Mouse (Mus musculus): ENCODE data around the gene Arhgap23. TPM values are rescaled to one million over a fixed set of nuclear protein-coding genes. Genes with fewer than 3 reads are reported as not detected.
A peak's percentile ranks its signal among the peaks of the same experiment; 100 is the strongest.

Arhgap23 gene
- total and polyA plus RNA-seq, 3 experiments = 1.2 to 5.6 (median 4.2) TPM

DNA sequence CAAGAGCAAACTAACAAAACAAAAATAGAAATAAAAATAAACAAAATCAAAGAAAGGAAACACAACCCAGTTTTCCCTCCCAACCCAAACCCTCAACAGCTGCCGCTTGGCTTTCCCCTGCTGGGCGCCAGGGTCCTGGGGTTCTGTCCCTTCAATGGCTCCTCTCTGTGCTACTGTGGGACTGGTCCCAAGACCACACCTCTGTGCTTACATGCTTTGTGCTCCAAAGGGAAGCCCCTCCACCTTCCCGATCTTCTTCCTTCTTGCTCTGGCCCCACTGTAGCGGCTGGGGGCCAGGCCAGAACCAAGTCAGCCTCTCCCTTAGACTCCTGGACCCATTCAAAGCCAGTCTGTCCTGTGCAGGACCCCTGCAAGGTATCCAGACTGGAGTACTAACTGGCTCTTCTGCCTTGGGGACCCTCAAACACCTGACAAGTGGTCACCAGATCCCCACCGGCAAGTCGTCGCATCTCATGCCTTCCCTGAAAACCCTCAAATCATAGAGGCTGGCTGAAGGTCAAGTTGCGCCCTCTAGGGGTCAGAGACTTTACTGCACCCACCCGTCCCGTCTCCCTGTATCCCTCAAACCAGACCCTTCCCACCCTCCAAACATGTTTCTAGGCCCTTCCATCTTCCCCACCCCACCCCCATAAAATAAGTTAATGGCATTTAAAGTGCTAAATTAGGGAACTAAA, 95.8 kb downstream of the Arhgap23 start (continued):
- no peak for TF ChIP-seq EP300 (IDR thresholded peaks at IDR 0.05; ENCODE audit: low read length)
- TF ChIP-seq ZC3H11A (IDR thresholded peaks at IDR 0.05; ENCODE audit: low read depth, low read length) = no peak
- no peak for TF ChIP-seq MEF2A (IDR thresholded peaks at IDR 0.05; ENCODE audit: borderline replicate concordance, low read depth, low read length)
- TF ChIP-seq IRF4 (IDR thresholded peaks at IDR 0.05; ENCODE audit: low read depth, low read length) = peak; percentile 31; the same call in 1 of the 2 replicates
- no peak for TF ChIP-seq ZKSCAN1 (IDR thresholded peaks at IDR 0.05; ENCODE audit: borderline replicate concordance, low read depth, low read length)
- TF ChIP-seq SMC3 (IDR thresholded peaks at IDR 0.05; ENCODE audit: low read depth, low read length) = peak; percentile 57
- no peak for TF ChIP-seq POLR2A (IDR thresholded peaks at IDR 0.05; ENCODE audit: low read depth, low read length)
- no peak for TF ChIP-seq BHLHE40 (IDR thresholded peaks at IDR 0.05; ENCODE audit: low read depth, low read length)
- no peak for TF ChIP-seq POLR2AphosphoS2 (IDR thresholded peaks at IDR 0.05; ENCODE audit: low read depth, low read length)
- no peak for TF ChIP-seq GABPA (IDR thresholded peaks at IDR 0.05; ENCODE audit: insufficient replicate concordance, low read depth, low read length)
- TF ChIP-seq USF2 (conservative IDR thresholded peaks at IDR 0.05; ENCODE audit: low read depth, low read length) = no peak
- TF ChIP-seq HCFC1 (IDR thresholded peaks at IDR 0.05; ENCODE audit: low read depth, low read length) = no peak
- TF ChIP-seq UBTF (IDR thresholded peaks at IDR 0.05; ENCODE audit: low read depth, low read length) = no peak
- no peak for TF ChIP-seq TCF12 (IDR thresholded peaks at IDR 0.05; ENCODE audit: low read depth, low read length)
- no peak for TF ChIP-seq PAX5 (IDR thresholded peaks at IDR 0.05; ENCODE audit: low read length)
- no peak for TF ChIP-seq MAZ (IDR thresholded peaks at IDR 0.05; ENCODE audit: low read depth, low read length)

DNA sequence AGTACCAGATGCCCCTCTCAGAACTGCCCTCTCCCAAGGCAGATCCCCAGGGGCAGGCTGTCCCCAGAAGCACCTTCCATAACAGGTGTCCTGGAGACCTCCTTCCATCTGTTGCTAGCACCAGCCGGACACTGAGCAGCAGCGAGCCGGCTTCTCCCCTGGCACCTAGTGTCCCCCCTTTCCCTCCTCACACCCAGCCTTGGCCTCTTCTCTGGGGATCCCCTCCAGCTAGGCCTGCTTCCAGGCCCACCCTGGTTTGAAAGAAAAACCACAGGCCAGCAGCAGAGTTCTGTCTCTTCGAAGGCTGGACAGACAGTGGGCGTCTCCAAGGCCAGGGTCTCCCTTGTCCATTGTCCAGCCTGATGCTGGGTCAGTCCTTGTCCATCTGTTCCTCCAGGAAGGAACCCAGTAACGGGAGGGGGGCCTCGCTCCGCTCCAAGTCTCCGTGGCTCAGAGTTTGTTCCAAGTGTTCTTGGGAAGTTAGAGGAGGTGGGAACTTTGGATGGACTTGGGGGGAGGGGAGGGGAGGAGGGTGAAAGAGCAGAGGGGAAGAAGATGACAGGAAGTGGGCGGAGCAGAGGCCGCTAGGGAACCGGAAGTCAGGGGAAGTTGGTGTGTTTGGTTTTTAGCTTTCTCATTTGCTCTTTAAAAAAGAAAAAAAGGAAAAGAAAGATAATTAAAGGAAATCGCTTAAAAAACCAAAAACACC, 96.5 kb downstream of the Arhgap23 start:
- DNase-seq (ENCODE audit: extremely low read depth) = peak; percentile 89
- peak overlapping the region; percentile 49 for H3K27ac ChIP-seq (ENCODE audit: insufficient read depth, low read depth)

More for the DNA sequence above, 96.5 kb downstream of the Arhgap23 start:
- in situ Hi-C loops (cut with MboI; ENCODE audit: low pct_ligation_motif_present, low pct_unique_long_range_greater_than_20kb, low sequenced_read_pairs) = no loop called here
- no peaks in the 10 kb centered on the region for H3K79me2 ChIP-seq (replicated peaks; ENCODE audit: control insufficient read depth, extremely low read depth, insufficient read depth, poor library complexity, severe bottlenecking)
- no peak overlapping the region for H3K9ac ChIP-seq (ENCODE audit: insufficient read depth, low read depth)
- H3K4me3 ChIP-seq (replicated peaks in 1 of 3; ENCODE audit: low read depth in 2 of 3, low read length in 2 of 3, poor library complexity in 1 of 3) = peak overlapping the region; percentile 28 to 62 (median 35)
- H3K4me1 ChIP-seq (ENCODE audit: control insufficient read depth in 1 of 2, insufficient read depth in 2 of 2) = peaks cover 23 to 46% of the 10 kb centered on the region in 2 experiments
- no peaks in the 10 kb centered on the region for H3K36me3 ChIP-seq (replicated peaks in 1 of 2; ENCODE audit: control insufficient read depth in 1 of 2, insufficient read depth in 1 of 2, low read length in 1 of 2)
- TF ChIP-seq MAFK (IDR thresholded peaks at IDR 0.05; ENCODE audit: insufficient replicate concordance, low read length) (no peak), ELF1 (IDR thresholded peaks at IDR 0.05; ENCODE audit: low read depth, low read length) (peak; percentile 81), HCFC1 (IDR thresholded peaks at IDR 0.05; ENCODE audit: low read depth, low read length) (peak; percentile 63), SMC3 (IDR thresholded peaks at IDR 0.05; ENCODE audit: low read depth, low read length) (no peak), PAX5 (IDR thresholded peaks at IDR 0.05; ENCODE audit: low read length) (no peak), KAT2A (IDR thresholded peaks at IDR 0.05; ENCODE audit: insufficient replicate concordance, low read length) (0 out of 2 replicates have a peak, but pooled peaks have one; percentile 13), MAZ (IDR thresholded peaks at IDR 0.05; ENCODE audit: low read depth, low read length) (0 out of 2 replicates have a peak, but pooled peaks have one; percentile 17), JUN (IDR thresholded peaks at IDR 0.05; ENCODE audit: insufficient read depth, low read depth, low read length) (no peak), CHD1 (IDR thresholded peaks at IDR 0.05; ENCODE audit: low read depth, low read length) (0 out of 2 replicates have a peak, but pooled peaks have one; percentile 58), CHD2 (IDR thresholded peaks at IDR 0.05; ENCODE audit: low read length) (peak; percentile 65), POLR2A (IDR thresholded peaks at IDR 0.05; ENCODE audit: low read depth, low read length) (peak; percentile 29; the same call in 1 of the 2 replicates), TBP (conservative IDR thresholded peaks at IDR 0.05; ENCODE audit: low read depth, low read length) (peak; percentile 60; the same call in 1 of the 2 replicates), GABPA (IDR thresholded peaks at IDR 0.05; ENCODE audit: insufficient replicate concordance, low read depth, low read length) (no peak), TCF12 (IDR thresholded peaks at IDR 0.05; ENCODE audit: low read depth, low read length) (peak; percentile 37; the same call in 1 of the 2 replicates), EP300 (IDR thresholded peaks at IDR 0.05; ENCODE audit: low read length) (0 out of 2 replicates have a peak, but pooled peaks have one; percentile 36)
- dilution Hi-C loops (cut with MboI; ENCODE audit: extremely low pct_ligation_motif_present, extremely low pct_unique_long_range_greater_than_20kb, low sequenced_read_pairs) = no loop called here
- H3K27me3 ChIP-seq (replicated peaks) = peaks cover 32% of the 10 kb centered on the region
- peaks cover 5% of the 10 kb centered on the region for H3K9me3 ChIP-seq (replicated peaks; ENCODE audit: low read length)
- H3K4me2 ChIP-seq (ENCODE audit: insufficient read depth, low read depth, poor library complexity, severe bottlenecking) = peak overlapping the region; percentile 9; the same call in 1 of the 2 replicates
